Mouse (Mus musculus): ENCODE results near the gene Prps1l1. TPM values are rescaled to one million over a fixed set of nuclear protein-coding genes. Genes with fewer than 3 reads are reported as not detected.

Gene Prps1l1
- polyA plus RNA-seq, 1 experiment: not detected

- H3K79me3 ChIP-seq (ENCODE audit: low read depth): no peaks in the 10 kb centered on the region
- H3K4me3 ChIP-seq (ENCODE audit: insufficient read depth, poor library complexity, severe bottlenecking): no peak overlapping the region
- no peaks in the 10 kb centered on the region for H3K36me3 ChIP-seq (ENCODE audit: control insufficient read depth, insufficient read depth)
- H3ac ChIP-seq (ENCODE audit: control insufficient read depth, insufficient read length, low read depth): no peak overlapping the region
- H3K27me3 ChIP-seq (ENCODE audit: control insufficient read depth, insufficient read depth, insufficient read length): no peaks in the 10 kb centered on the region
- H3K79me2 ChIP-seq (ENCODE audit: control insufficient read depth, insufficient read depth): no peaks in the 10 kb centered on the region
- TF ChIP-seq MYOG (IDR thresholded peaks at IDR 0.05; ENCODE audit: control insufficient read depth, extremely low read depth, insufficient read length): no peak
- TF ChIP-seq FOSL1 (IDR thresholded peaks at IDR 0.05; ENCODE audit: insufficient read depth, low read length, poor library complexity, severe bottlenecking): no peak
- TF ChIP-seq CTCF (IDR thresholded peaks at IDR 0.05; ENCODE audit: control insufficient read depth, insufficient read depth, insufficient read length): no peak
- no peak for TF ChIP-seq CEBPB (IDR thresholded peaks at IDR 0.05; ENCODE audit: low read depth)
- no peak for TF ChIP-seq MAX (IDR thresholded peaks at IDR 0.05)
- TF ChIP-seq USF1 (IDR thresholded peaks at IDR 0.05; ENCODE audit: low read depth): no peak
- no peak for TF ChIP-seq MYOD1 (IDR thresholded peaks at IDR 0.05; ENCODE audit: control insufficient read depth, insufficient read length, low read depth)
These were observed 31.5 kb downstream of the Prps1l1 start for GRCm38 (mm10) chr12:35016056-35016455.

DNA sequence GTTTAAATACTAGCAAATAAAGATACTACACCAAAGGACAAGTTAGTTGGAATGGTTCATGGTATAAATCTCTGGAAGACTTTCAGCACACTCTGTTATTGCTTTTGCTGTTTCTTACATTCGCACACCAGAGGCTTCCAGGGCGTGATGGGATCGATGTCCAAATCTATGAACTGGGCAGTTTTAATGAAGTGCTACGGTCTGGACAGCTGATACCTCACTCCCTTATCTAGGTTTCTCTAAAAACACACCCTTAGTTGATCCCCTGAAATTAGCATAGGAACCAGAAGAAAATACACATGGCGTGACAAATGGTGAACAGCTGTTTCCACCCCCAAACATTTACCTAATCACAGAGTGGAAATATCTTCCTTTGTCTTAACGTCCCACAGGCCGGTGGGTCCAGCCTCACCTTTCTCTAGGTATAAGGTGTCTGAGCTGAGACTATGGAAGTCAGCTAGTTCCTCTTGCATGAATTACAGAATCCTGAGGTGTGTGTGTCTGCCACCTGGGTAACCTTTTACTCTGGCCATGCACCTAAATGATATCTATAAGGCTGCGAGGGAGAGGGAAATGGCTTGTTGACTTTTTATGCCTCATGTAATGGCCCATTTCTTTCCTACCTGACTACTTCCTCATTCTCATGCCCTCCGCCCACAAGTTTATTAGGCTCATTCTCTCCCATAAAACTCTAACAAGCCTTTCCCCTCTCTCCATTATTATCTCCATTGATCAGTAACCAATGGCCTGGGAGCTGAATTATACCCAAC, 32.1 kb downstream of the Prps1l1 start:
- no peaks in the 10 kb centered on the region for H3K79me3 ChIP-seq (ENCODE audit: low read depth)
- no peak overlapping the region for H3K4me3 ChIP-seq (ENCODE audit: insufficient read depth, poor library complexity, severe bottlenecking)
- H3K36me3 ChIP-seq (ENCODE audit: control insufficient read depth, insufficient read depth): no peaks in the 10 kb centered on the region
- no peak overlapping the region for H3ac ChIP-seq (ENCODE audit: control insufficient read depth, insufficient read length, low read depth)
- H3K79me2 ChIP-seq (ENCODE audit: control insufficient read depth, insufficient read depth): no peaks in the 10 kb centered on the region
- no peaks in the 10 kb centered on the region for H3K27me3 ChIP-seq (ENCODE audit: control insufficient read depth, insufficient read depth, insufficient read length)
- TF ChIP-seq CTCF (IDR thresholded peaks at IDR 0.05; ENCODE audit: control insufficient read depth, insufficient read depth, insufficient read length) (no peak), MAX (IDR thresholded peaks at IDR 0.05) (no peak), MYOG (IDR thresholded peaks at IDR 0.05; ENCODE audit: control insufficient read depth, extremely low read depth, insufficient read length) (no peak), FOSL1 (IDR thresholded peaks at IDR 0.05; ENCODE audit: insufficient read depth, low read length, poor library complexity, severe bottlenecking) (no peak), USF1 (IDR thresholded peaks at IDR 0.05; ENCODE audit: low read depth) (no peak), MYOD1 (IDR thresholded peaks at IDR 0.05; ENCODE audit: control insufficient read depth, insufficient read length, low read depth) (no peak), CEBPB (IDR thresholded peaks at IDR 0.05; ENCODE audit: low read depth) (no peak)

DNA sequence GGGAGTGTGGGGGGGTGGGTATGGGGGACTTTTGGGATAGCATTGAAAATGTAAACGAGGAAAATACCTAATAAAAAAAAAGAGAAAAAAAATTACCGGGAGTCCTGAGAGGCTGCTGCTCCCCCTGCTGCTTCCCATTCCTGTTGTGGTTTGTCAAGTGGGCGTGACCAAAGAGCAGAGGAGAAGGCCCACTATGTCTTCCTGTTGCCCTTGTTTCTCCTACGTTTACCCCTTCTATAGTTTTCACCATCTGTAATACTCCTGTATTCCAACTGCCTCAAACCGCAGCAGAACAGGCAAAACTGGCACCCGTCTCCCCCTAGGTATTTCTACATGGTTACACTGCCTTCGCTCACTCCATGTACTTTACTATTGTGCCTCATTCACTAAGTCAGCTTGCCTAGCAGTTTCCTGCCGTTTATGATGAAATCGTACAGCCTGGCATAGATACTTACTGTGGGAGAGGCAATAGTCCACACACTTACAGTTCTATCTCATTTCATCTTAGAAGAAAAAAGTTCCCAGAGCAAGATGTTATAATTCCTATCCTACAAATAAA, 34.2 kb downstream of the Prps1l1 start:
- Histone ChIP-seq H3ac (ENCODE audit: control insufficient read depth, insufficient read length, low read depth) (no peak overlapping the region), H3K79me3 (ENCODE audit: low read depth) (no peaks in the 10 kb centered on the region), H3K36me3 (ENCODE audit: control insufficient read depth, insufficient read depth) (no peaks in the 10 kb centered on the region), H3K79me2 (ENCODE audit: control insufficient read depth, insufficient read depth) (no peaks in the 10 kb centered on the region), H3K4me3 (ENCODE audit: insufficient read depth, poor library complexity, severe bottlenecking) (no peak overlapping the region), H3K27me3 (ENCODE audit: control insufficient read depth, insufficient read depth, insufficient read length) (no peaks in the 10 kb centered on the region)
- no peak for TF ChIP-seq CTCF (IDR thresholded peaks at IDR 0.05; ENCODE audit: control insufficient read depth, insufficient read depth, insufficient read length)
- TF ChIP-seq FOSL1 (IDR thresholded peaks at IDR 0.05; ENCODE audit: insufficient read depth, low read length, poor library complexity, severe bottlenecking): no peak
- TF ChIP-seq USF1 (IDR thresholded peaks at IDR 0.05; ENCODE audit: low read depth): no peak
- TF ChIP-seq MYOD1 (IDR thresholded peaks at IDR 0.05; ENCODE audit: control insufficient read depth, insufficient read length, low read depth): no peak
- no peak for TF ChIP-seq MYOG (IDR thresholded peaks at IDR 0.05; ENCODE audit: control insufficient read depth, extremely low read depth, insufficient read length)
- TF ChIP-seq MAX (IDR thresholded peaks at IDR 0.05): no peak
- TF ChIP-seq CEBPB (IDR thresholded peaks at IDR 0.05; ENCODE audit: low read depth): no peak

- H3K36me3 ChIP-seq (ENCODE audit: control insufficient read depth, insufficient read depth): no peaks in the 10 kb centered on the region
- H3K79me2 ChIP-seq (ENCODE audit: control insufficient read depth, insufficient read depth): no peaks in the 10 kb centered on the region
- no peaks in the 10 kb centered on the region for H3K27me3 ChIP-seq (ENCODE audit: control insufficient read depth, insufficient read depth, insufficient read length)
- no peaks in the 10 kb centered on the region for H3K79me3 ChIP-seq (ENCODE audit: low read depth)
- H3K4me3 ChIP-seq (ENCODE audit: insufficient read depth, poor library complexity, severe bottlenecking): no peak overlapping the region
- no peak overlapping the region for H3ac ChIP-seq (ENCODE audit: control insufficient read depth, insufficient read length, low read depth)
- TF ChIP-seq CTCF (IDR thresholded peaks at IDR 0.05; ENCODE audit: control insufficient read depth, insufficient read depth, insufficient read length) (no peak), CEBPB (IDR thresholded peaks at IDR 0.05; ENCODE audit: low read depth) (no peak), MYOG (IDR thresholded peaks at IDR 0.05; ENCODE audit: control insufficient read depth, extremely low read depth, insufficient read length) (no peak), MAX (IDR thresholded peaks at IDR 0.05) (no peak), FOSL1 (IDR thresholded peaks at IDR 0.05; ENCODE audit: insufficient read depth, low read length, poor library complexity, severe bottlenecking) (no peak), MYOD1 (IDR thresholded peaks at IDR 0.05; ENCODE audit: control insufficient read depth, insufficient read length, low read depth) (no peak), USF1 (IDR thresholded peaks at IDR 0.05; ENCODE audit: low read depth) (no peak)
These were observed 36.7 kb downstream of the Prps1l1 start for GRCm38 (mm10) chr12:35021285-35021684.

DNA sequence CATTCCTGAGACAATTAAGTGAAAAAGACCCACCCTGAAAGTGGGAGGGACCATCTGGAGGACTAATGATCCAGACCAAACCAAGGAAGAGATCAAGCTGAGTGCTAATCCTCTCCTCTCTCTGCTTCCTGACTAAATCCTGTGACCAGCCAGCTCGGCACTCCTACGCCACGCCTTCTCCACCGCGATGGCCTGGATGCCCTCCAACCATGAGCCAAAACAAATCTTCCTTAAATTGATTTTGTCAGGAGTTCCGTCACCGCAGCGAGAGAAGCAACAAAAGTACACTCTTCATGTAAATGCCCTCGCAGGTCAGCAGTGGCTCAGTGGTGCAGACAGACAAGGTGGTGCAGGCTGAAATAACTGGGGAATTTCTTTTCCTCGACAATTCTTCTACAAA, 37.5 kb downstream of the Prps1l1 start:
- no peak overlapping the region for H3ac ChIP-seq (ENCODE audit: control insufficient read depth, insufficient read length, low read depth)
- H3K79me3 ChIP-seq (ENCODE audit: low read depth): no peaks in the 10 kb centered on the region
- H3K79me2 ChIP-seq (ENCODE audit: control insufficient read depth, insufficient read depth): no peaks in the 10 kb centered on the region
- no peak overlapping the region for H3K4me3 ChIP-seq (ENCODE audit: insufficient read depth, poor library complexity, severe bottlenecking)
- no peaks in the 10 kb centered on the region for H3K36me3 ChIP-seq (ENCODE audit: control insufficient read depth, insufficient read depth)
- TF ChIP-seq FOSL1 (IDR thresholded peaks at IDR 0.05; ENCODE audit: insufficient read depth, low read length, poor library complexity, severe bottlenecking) (no peak), MAX (IDR thresholded peaks at IDR 0.05) (no peak), MYOG (IDR thresholded peaks at IDR 0.05; ENCODE audit: control insufficient read depth, extremely low read depth, insufficient read length) (no peak), USF1 (IDR thresholded peaks at IDR 0.05; ENCODE audit: low read depth) (no peak), CTCF (IDR thresholded peaks at IDR 0.05; ENCODE audit: control insufficient read depth, insufficient read depth, insufficient read length) (no peak), CEBPB (IDR thresholded peaks at IDR 0.05; ENCODE audit: low read depth) (no peak), MYOD1 (IDR thresholded peaks at IDR 0.05; ENCODE audit: control insufficient read depth, insufficient read length, low read depth) (no peak)
- no peaks in the 10 kb centered on the region for H3K27me3 ChIP-seq (ENCODE audit: control insufficient read depth, insufficient read depth, insufficient read length)
